Mouse (Mus musculus) embryonic fibroblast, embryonic 13.5 days (primary cell): ENCODE data around the gene Fkbp1a. TPM values are rescaled to one million over a fixed set of nuclear protein-coding genes. Genes with fewer than 3 reads are reported as not detected.

ENCODE experiments used
- H3K27ac ChIP-seq: 2 replicates; pipeline ENCODE4 v1.5.1; 2012; ENCODE audit warnings: low read length, control low read depth, inconsistent platforms; ENCODE audit not compliant: insufficient read depth
- H3K4me1 ChIP-seq: 2 replicates; pipeline ENCODE4 v1.6.1; 2011; ENCODE audit warnings: low read length; ENCODE audit not compliant: control insufficient read depth, insufficient read depth
- H3K4me3 ChIP-seq: 2 replicates; pipeline ENCODE4 v1.5.1; 2011; ENCODE audit warnings: mild to moderate bottlenecking, control low read depth, low read length; ENCODE audit not compliant: insufficient read depth
- CTCF ChIP-seq: IDR thresholded peaks from 2 replicates; pipeline ENCODE4 v1.5.1; 2011; ENCODE audit warnings: mild to moderate bottlenecking, control low read depth, low read length, moderate library complexity, borderline replicate concordance; ENCODE audit not compliant: insufficient read depth
- POLR2A ChIP-seq: IDR thresholded peaks from 2 replicates; pipeline ENCODE4 v1.6.1; 2011; ENCODE audit warnings: low read depth, mild to moderate bottlenecking, control low read depth, low read length, moderate library complexity
- polyA plus RNA-seq: library from polyadenylated mRNA; stranded (reverse); fragments of >200 nt; gene quantifications from 2 replicates; pipeline ENCODE4 v1.2.4, GENCODE M21; 2011; ENCODE audit warnings: low read depth; ENCODE audit not compliant: missing spikeins, insufficient read length

Fkbp1a gene
- polyA plus RNA-seq, 1 experiment, result 543 TPM

DNA sequence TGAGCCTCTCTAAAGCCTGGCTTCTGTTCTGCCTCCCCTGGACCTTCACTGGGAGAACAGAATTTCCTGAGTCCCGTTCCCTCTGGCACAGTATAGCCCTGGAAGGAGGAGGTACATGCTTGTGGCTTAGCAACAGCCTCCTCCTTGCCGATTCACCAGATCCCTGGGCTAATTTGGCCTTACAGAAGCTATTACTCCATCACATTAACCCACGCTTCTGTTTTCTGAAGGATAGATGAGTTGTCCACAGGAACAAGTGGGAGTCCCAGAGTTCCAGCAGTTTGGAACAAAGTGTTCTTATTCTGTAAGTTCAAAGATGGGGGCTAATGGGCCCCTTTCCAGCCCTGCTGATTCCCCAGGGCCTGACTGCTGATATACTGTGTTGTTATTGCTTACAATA is 31.4 kb downstream of the Fkbp1a start:
- no peak for TF ChIP-seq POLR2A
- TF ChIP-seq CTCF, result no peak
- H3K4me3 ChIP-seq, result no peak overlapping the region
- no peak overlapping the region for H3K27ac ChIP-seq
- H3K4me1 ChIP-seq, result peaks cover 6% of the 10 kb centered on the region

DNA sequence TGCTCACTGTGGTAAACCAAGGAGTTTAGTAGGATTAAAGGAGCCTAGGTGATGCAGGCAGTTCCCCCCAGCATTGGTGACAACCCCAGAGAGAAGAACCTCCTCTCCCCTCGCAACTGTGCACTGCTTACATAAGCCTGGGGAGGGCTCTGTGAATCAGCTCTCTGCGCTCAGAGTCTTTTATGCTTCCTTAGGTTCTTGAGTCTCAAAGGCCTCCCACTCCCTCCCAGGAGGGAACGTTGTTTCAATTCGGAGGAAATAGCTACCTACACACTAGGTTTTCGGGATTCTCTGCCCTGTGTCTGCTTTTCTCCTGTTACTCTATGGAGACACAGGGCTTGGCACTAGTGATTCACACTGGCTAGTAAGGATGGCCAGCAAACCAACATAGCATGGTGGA is 32.3 kb downstream of the Fkbp1a start:
- H3K4me3 ChIP-seq, result no peak overlapping the region
- no peak for TF ChIP-seq POLR2A
- no peak for TF ChIP-seq CTCF
- H3K27ac ChIP-seq, result no peak overlapping the region

DNA sequence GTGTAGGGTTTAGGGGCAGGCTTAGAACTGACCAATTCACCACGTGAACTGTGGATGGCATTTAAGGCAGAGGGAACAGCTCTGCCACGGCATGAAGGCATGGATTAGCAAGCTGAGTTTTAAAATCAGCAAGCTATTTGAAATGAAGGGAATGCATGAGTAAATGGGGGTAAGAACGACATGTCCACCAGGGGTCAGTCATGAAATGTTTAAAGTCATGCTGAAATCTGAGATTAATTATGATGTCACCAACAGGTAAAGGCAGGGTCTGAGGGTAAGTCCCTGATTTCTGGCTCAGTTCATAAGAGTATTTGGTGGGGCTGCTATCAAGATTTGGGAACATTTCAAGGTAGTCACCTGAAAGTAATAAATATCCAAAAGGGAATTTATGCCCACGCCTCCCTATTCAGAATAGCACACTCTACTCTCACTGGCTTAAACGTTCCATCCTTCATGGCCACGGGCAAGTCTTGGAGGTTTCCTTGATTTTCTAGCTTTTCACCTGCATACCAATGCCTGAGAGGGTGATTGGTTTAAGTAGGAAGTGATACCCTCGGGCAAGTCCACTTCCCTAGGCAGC is 32.9 kb downstream of the Fkbp1a start:
- TF ChIP-seq POLR2A (peak; percentile 17; the same call in 1 of the 2 replicates), CTCF (no peak)
- Histone ChIP-seq H3K4me1 (peaks cover 6% of the 10 kb centered on the region), H3K27ac (peak overlapping the region; percentile 32; the same call in 1 of the 2 replicates), H3K4me3 (peak overlapping the region; percentile 6; the same call in 1 of the 2 replicates)

More for the DNA sequence above, 32.3 kb downstream of the Fkbp1a start:
- H3K4me1 ChIP-seq, result peaks cover 6% of the 10 kb centered on the region

DNA sequence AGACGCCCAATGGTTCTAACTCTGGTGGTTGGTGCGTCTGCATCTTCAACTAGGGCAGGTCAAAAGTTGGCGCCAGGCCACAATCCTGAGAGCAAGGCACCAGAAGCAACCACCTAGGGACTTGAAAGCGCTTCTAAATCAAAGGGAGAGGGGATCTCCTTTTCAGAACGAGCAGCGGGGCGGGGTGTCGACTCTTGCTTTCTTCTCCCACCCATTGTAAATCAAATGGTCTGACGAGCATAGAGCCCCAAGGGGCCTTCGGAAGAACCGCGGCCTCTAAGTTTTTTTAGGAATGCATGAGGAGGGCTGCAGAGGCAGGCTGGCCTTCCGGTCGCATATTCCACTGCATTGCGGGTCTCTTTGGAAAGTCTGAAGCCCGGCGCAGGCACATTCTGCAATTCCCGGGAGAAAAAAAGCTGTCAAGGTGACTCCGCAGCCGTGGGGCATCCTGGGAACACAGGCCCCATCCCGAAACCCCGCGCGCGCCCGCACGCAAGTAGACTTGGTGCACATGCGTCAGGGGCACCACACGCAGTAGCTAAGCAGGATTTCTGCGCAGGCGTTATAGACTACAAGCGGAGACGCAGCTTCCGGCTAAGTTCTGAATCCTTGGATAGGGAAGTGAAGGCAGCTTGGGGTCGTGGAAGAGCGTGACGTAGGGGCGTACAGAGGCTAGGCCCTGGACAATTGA is 33.6 kb downstream of the Fkbp1a start:
- H3K4me3 ChIP-seq, result peak overlapping the region; percentile 6
- TF ChIP-seq POLR2A, result peak; percentile 69
- TF ChIP-seq CTCF, result no peak
- H3K4me1 ChIP-seq, result peaks cover 6% of the 10 kb centered on the region
- peak overlapping the region; percentile 32; the same call in 1 of the 2 replicates for H3K27ac ChIP-seq

DNA sequence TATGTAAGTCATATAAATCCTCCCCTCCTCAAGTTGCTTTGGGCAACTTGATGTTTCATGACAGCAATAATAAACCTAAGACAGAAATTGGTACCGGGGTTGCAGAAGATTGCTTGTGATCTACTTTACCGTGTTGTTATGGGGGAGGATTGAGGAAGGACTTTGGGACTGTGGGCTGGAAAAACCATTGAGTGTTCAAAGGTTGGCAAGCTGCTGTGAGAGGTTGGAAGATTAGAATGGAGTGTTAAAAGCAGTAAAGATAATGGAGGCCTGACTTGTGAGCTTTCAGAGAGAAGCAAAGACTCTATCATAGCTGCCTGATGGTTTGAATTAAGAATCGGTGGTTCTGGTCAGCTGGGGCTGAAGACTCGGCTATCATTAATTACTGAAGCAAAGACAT is 36.9 kb downstream of the Fkbp1a start:
- H3K27ac ChIP-seq, result no peak overlapping the region
- no peak overlapping the region for H3K4me3 ChIP-seq
- TF ChIP-seq CTCF, result no peak
- TF ChIP-seq POLR2A, result no peak
- peaks cover 3% of the 10 kb centered on the region; the same call in 1 of the 2 replicates for H3K4me1 ChIP-seq

DNA sequence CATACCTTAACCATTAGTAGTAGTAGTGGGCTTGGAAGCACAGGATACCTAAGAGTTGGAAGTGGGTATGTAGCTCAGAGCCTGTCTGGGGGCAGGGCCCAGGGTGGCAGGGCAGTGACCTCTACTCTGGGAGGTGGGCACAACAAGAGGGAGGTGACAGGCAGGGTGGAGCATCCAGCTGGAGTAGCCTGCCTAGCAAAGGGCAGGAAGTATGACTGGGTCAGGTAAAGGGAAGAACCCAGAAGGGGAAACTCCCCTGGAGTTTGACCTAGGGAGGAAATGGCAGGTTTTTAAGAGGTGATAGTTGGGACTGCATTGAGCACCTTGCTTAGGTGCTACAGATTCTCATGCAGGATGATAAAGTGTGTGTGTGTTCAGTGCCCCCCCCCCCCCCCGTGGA is 38.7 kb downstream of the Fkbp1a start:
- TF ChIP-seq CTCF (no peak), POLR2A (no peak)
- Histone ChIP-seq H3K27ac (no peak overlapping the region), H3K4me1 (no peaks in the 10 kb centered on the region), H3K4me3 (no peak overlapping the region)

DNA sequence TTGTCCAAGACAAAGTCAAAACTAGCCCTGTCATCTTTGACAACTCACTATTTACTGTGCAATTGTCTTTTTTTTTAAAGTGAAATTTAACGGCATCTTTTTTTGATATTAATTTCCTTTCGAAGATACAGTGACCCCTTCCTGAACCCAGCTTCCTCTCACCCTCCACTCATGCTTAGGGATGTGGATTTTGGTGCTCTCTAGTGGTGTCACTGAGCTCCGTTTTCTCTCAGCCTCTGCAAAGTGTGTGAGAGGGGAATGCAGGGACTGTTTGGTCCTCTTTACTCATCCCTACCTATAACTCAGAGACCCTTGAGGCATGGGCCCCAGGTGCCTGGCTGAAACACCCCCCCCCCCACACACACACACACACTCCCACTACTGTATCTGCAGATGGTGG is 43.7 kb downstream of the Fkbp1a start:
- no peak overlapping the region for H3K27ac ChIP-seq
- H3K4me1 ChIP-seq, result no peaks in the 10 kb centered on the region
- TF ChIP-seq POLR2A (no peak), CTCF (no peak)
- H3K4me3 ChIP-seq, result no peak overlapping the region

DNA sequence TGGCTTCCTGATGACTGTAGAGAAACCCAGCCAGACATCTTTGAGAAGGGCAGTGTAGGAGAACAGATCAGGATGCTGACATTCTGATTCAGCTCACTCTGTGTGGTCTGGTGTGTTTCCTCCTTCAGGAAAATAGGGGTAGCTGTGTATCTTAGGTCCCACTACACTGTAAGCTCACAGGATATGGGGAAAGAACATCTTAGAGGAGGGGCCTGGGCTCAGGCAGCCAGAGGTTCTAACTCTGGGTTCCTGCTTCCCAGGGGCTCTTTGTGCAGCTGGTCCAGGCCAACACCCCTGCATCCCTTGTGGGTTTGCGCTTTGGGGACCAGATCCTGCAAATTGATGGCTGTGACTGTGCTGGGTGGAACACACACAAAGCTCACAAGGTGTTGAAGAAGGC is 44.5 kb downstream of the Fkbp1a start:
- TF ChIP-seq CTCF (no peak), POLR2A (no peak)
- H3K4me1 ChIP-seq, result no peaks in the 10 kb centered on the region
- no peak overlapping the region for H3K27ac ChIP-seq
- no peak overlapping the region for H3K4me3 ChIP-seq

DNA sequence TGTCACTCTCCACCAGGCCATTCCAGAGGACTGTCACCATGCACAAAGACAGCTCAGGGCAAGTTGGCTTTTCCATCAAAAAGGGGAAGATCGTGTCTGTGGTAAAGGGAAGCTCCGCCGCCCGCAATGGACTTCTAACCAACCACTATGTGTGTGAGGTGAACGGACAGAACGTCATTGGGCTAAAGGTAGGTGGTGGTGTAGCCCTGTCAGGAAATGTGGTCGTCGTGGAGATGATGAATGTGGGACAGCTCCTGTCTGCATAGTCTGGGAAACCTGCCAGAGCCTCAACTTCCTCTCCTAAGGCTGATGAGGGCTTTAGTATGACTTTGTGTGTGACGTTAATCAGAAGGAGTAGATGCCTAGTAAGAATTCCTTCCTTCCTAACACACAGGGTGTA is 45.0 kb downstream of the Fkbp1a start:
- Histone ChIP-seq H3K27ac (no peak overlapping the region), H3K4me3 (no peak overlapping the region), H3K4me1 (no peaks in the 10 kb centered on the region)
- TF ChIP-seq CTCF, result no peak
- TF ChIP-seq POLR2A, result no peak

DNA sequence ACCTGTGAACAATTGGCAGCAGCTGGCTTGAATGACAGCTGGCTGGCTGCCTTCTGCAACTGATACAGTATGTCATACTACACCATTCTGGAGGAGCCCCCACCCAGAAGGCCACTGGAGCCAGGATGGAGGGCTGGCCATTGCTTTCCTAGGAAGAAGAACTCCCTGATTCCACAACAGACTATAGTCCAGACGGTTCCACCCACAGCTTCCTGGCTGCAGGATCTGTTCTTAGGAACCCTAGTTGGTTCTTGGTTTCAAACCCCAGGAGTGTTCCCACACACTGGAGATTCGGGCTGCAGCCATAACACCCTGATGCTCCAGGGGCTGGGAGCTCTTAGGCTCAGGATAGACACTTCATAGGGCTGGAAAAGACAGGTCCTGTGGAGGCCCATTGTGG is 55.8 kb downstream of the Fkbp1a start:
- no peaks in the 10 kb centered on the region for H3K4me1 ChIP-seq
- H3K4me3 ChIP-seq, result no peak overlapping the region
- no peak for TF ChIP-seq POLR2A
- no peak for TF ChIP-seq CTCF
- H3K27ac ChIP-seq, result no peak overlapping the region

DNA sequence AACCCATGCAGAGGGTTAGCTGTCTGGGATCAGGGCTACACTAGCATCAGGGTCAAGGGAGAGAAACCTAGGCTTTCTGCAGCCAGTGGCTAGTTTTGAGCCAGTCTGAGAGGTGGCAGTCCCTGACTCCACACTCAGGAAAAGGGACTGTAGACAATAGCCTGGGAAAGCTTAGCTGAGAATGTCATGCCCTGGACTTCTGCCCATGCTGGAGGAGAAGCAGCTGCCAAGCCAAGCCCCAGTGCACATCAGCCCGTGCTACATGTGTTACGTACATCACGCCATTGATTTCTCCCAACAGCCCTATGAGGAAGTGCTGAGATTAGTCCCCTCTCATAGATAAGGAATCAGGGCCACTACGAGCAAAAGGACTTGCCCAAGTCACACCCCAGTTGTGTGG is 59.8 kb downstream of the Fkbp1a start:
- Histone ChIP-seq H3K4me1 (no peaks in the 10 kb centered on the region), H3K4me3 (no peak overlapping the region), H3K27ac (no peak overlapping the region)
- TF ChIP-seq POLR2A (no peak), CTCF (no peak)
